Mouse (Mus musculus): Measurements from ENCODE around the gene Tns3. TPM values are rescaled to one million over a fixed set of nuclear protein-coding genes. Genes with fewer than 3 reads are reported as not detected.
A peak's percentile ranks its signal among the peaks of the same experiment; 100 is the strongest.

The Tns3 gene
- polyA plus RNA-seq, 1 experiment from 2014 or later = 58.1 TPM

- Histone ChIP-seq H3K9ac (ENCODE audit: low read length) (no peak overlapping the region), H3K4me2 (ENCODE audit: low read depth, low read length) (no peak overlapping the region), H3K4me1 (replicated peaks; ENCODE audit: control insufficient read depth, insufficient read depth, low read length) (peaks cover 22% of the 10 kb centered on the region), H3K27me3 (ENCODE audit: control insufficient read depth, insufficient read depth, low read depth, low read length) (no peaks in the 10 kb centered on the region), H3K4me3 (ENCODE audit: low read length) (no peak overlapping the region), H3K9me3 (ENCODE audit: control insufficient read depth, low read length) (no peaks in the 10 kb centered on the region), H3K27ac (ENCODE audit: low read length) (no peak overlapping the region), H3K36me3 (ENCODE audit: control insufficient read depth, insufficient read depth, low read length) (peaks cover 59% of the 10 kb centered on the region)
- WGBS = 76% methylated on average over 13 of the region's 13 CpGs
- ATAC-seq (ENCODE audit: low read depth) = no peak
Measured at GRCm38 (mm10) chr11:8444759-8445422, 219.4 kb downstream of the Tns3 start.

GRCm38 (mm10) chr11:8443539-8444292, 220.6 kb downstream of the Tns3 start:
- WGBS = 59% methylated on average over 11 of the region's 11 CpGs

GRCm38 (mm10) chr11:8440706-8441105, 223.6 kb downstream of the Tns3 start:
- H3K4me3 ChIP-seq (ENCODE audit: low read length) = no peak overlapping the region
- no peak overlapping the region for H3K4me2 ChIP-seq (ENCODE audit: low read depth, low read length)
- WGBS = 81% methylated on average over 2 of the region's 2 CpGs
- H3K27ac ChIP-seq (ENCODE audit: low read length) = no peak overlapping the region
- H3K9ac ChIP-seq (ENCODE audit: low read length) = no peak overlapping the region
- no peak for ATAC-seq (ENCODE audit: low read depth)
- no peaks in the 10 kb centered on the region for H3K9me3 ChIP-seq (ENCODE audit: control insufficient read depth, low read length)
- peaks cover 12% of the 10 kb centered on the region for H3K4me1 ChIP-seq (replicated peaks; ENCODE audit: control insufficient read depth, insufficient read depth, low read length)
- peaks cover 66% of the 10 kb centered on the region for H3K36me3 ChIP-seq (ENCODE audit: control insufficient read depth, insufficient read depth, low read length)
- no peaks in the 10 kb centered on the region for H3K27me3 ChIP-seq (ENCODE audit: control insufficient read depth, insufficient read depth, low read depth, low read length)

More at GRCm38 (mm10) chr11:8443539-8444292, 220.6 kb downstream of the Tns3 start:
- H3K4me2 ChIP-seq (ENCODE audit: low read depth, low read length) = no peak overlapping the region
- peaks cover 56% of the 10 kb centered on the region for H3K36me3 ChIP-seq (ENCODE audit: control insufficient read depth, insufficient read depth, low read length)
- peak overlapping the region; percentile 70 for H3K27ac ChIP-seq (ENCODE audit: low read length)
- no peaks in the 10 kb centered on the region for H3K27me3 ChIP-seq (ENCODE audit: control insufficient read depth, insufficient read depth, low read depth, low read length)
- H3K4me3 ChIP-seq (ENCODE audit: low read length) = no peak overlapping the region
- H3K9me3 ChIP-seq (ENCODE audit: control insufficient read depth, low read length) = no peaks in the 10 kb centered on the region
- H3K4me1 ChIP-seq (replicated peaks; ENCODE audit: control insufficient read depth, insufficient read depth, low read length) = peaks cover 22% of the 10 kb centered on the region
- ATAC-seq (ENCODE audit: low read depth) = 0 out of 2 replicates have a peak, but pooled peaks have one; percentile 23
- H3K9ac ChIP-seq (ENCODE audit: low read length) = no peak overlapping the region

- Histone ChIP-seq H3K27me3 (ENCODE audit: control insufficient read depth, insufficient read depth, low read depth, low read length) (no peaks in the 10 kb centered on the region), H3K9me3 (ENCODE audit: control insufficient read depth, low read length) (no peaks in the 10 kb centered on the region), H3K36me3 (ENCODE audit: control insufficient read depth, insufficient read depth, low read length) (peaks cover 66% of the 10 kb centered on the region), H3K4me1 (replicated peaks; ENCODE audit: control insufficient read depth, insufficient read depth, low read length) (peaks cover 7% of the 10 kb centered on the region), H3K27ac (ENCODE audit: low read length) (no peak overlapping the region), H3K4me3 (ENCODE audit: low read length) (no peak overlapping the region), H3K4me2 (ENCODE audit: low read depth, low read length) (no peak overlapping the region), H3K9ac (ENCODE audit: low read length) (no peak overlapping the region)
- ATAC-seq (ENCODE audit: low read depth) = no peak
- WGBS = 94% methylated on average over 5 of the region's 5 CpGs
Measured at GRCm38 (mm10) chr11:8440221-8440620, 224.1 kb downstream of the Tns3 start.

- H3K9me3 ChIP-seq (ENCODE audit: control insufficient read depth, low read length) = no peaks in the 10 kb centered on the region
- no peaks in the 10 kb centered on the region for H3K27me3 ChIP-seq (ENCODE audit: control insufficient read depth, insufficient read depth, low read depth, low read length)
- H3K36me3 ChIP-seq (ENCODE audit: control insufficient read depth, insufficient read depth, low read length) = peaks cover 73% of the 10 kb centered on the region
- WGBS = 81% methylated on average over 9 of the region's 9 CpGs
- no peak for ATAC-seq (ENCODE audit: low read depth)
- H3K4me3 ChIP-seq (ENCODE audit: low read length) = no peak overlapping the region
- peaks cover 4% of the 10 kb centered on the region; the same call in 1 of the 2 replicates for H3K4me1 ChIP-seq (replicated peaks; ENCODE audit: control insufficient read depth, insufficient read depth, low read length)
- no peak overlapping the region for H3K27ac ChIP-seq (ENCODE audit: low read length)
- H3K4me2 ChIP-seq (ENCODE audit: low read depth, low read length) = no peak overlapping the region
- H3K9ac ChIP-seq (ENCODE audit: low read length) = no peak overlapping the region
Measured at GRCm38 (mm10) chr11:8439035-8439434, 225.3 kb downstream of the Tns3 start.

- H3K27ac ChIP-seq (ENCODE audit: low read length) = no peak overlapping the region
- no peaks in the 10 kb centered on the region for H3K27me3 ChIP-seq (ENCODE audit: control insufficient read depth, insufficient read depth, low read depth, low read length)
- no peaks in the 10 kb centered on the region for H3K4me1 ChIP-seq (replicated peaks; ENCODE audit: control insufficient read depth, insufficient read depth, low read length)
- WGBS = 92% methylated on average over 4 of the region's 4 CpGs
- H3K36me3 ChIP-seq (ENCODE audit: control insufficient read depth, insufficient read depth, low read length) = peaks cover 74% of the 10 kb centered on the region
- no peak for ATAC-seq (ENCODE audit: low read depth)
- no peak overlapping the region for H3K9ac ChIP-seq (ENCODE audit: low read length)
- H3K9me3 ChIP-seq (ENCODE audit: control insufficient read depth, low read length) = no peaks in the 10 kb centered on the region
- no peak overlapping the region for H3K4me2 ChIP-seq (ENCODE audit: low read depth, low read length)
- H3K4me3 ChIP-seq (ENCODE audit: low read length) = no peak overlapping the region
Measured at GRCm38 (mm10) chr11:8438269-8438668, 226.1 kb downstream of the Tns3 start.

GRCm38 (mm10) chr11:8435101-8435500, 229.2 kb downstream of the Tns3 start:
- WGBS = 96% methylated on average over 6 of the region's 6 CpGs
- Histone ChIP-seq H3K27ac (ENCODE audit: low read length) (no peak overlapping the region), H3K9me3 (ENCODE audit: control insufficient read depth, low read length) (no peaks in the 10 kb centered on the region), H3K4me1 (replicated peaks; ENCODE audit: control insufficient read depth, insufficient read depth, low read length) (no peaks in the 10 kb centered on the region), H3K36me3 (ENCODE audit: control insufficient read depth, insufficient read depth, low read length) (peaks cover 81% of the 10 kb centered on the region), H3K4me2 (ENCODE audit: low read depth, low read length) (no peak overlapping the region), H3K4me3 (ENCODE audit: low read length) (no peak overlapping the region), H3K27me3 (ENCODE audit: control insufficient read depth, insufficient read depth, low read depth, low read length) (no peaks in the 10 kb centered on the region), H3K9ac (ENCODE audit: low read length) (no peak overlapping the region)
- no peak for ATAC-seq (ENCODE audit: low read depth)

GRCm38 (mm10) chr11:8434366-8434765, 230.0 kb downstream of the Tns3 start:
- 69% methylated on average over 6 of the region's 6 CpGs for WGBS
- no peaks in the 10 kb centered on the region for H3K27me3 ChIP-seq (ENCODE audit: control insufficient read depth, insufficient read depth, low read depth, low read length)
- no peak overlapping the region for H3K4me3 ChIP-seq (ENCODE audit: low read length)
- H3K27ac ChIP-seq (ENCODE audit: low read length) = no peak overlapping the region
- H3K4me2 ChIP-seq (ENCODE audit: low read depth, low read length) = no peak overlapping the region
- no peaks in the 10 kb centered on the region for H3K9me3 ChIP-seq (ENCODE audit: control insufficient read depth, low read length)
- H3K36me3 ChIP-seq (ENCODE audit: control insufficient read depth, insufficient read depth, low read length) = peaks cover 82% of the 10 kb centered on the region
- H3K9ac ChIP-seq (ENCODE audit: low read length) = no peak overlapping the region
- ATAC-seq (ENCODE audit: low read depth) = no peak
- no peaks in the 10 kb centered on the region for H3K4me1 ChIP-seq (replicated peaks; ENCODE audit: control insufficient read depth, insufficient read depth, low read length)

- Histone ChIP-seq H3K4me1 (replicated peaks; ENCODE audit: control insufficient read depth, insufficient read depth, low read length) (no peaks in the 10 kb centered on the region), H3K27ac (ENCODE audit: low read length) (no peak overlapping the region), H3K27me3 (ENCODE audit: control insufficient read depth, insufficient read depth, low read depth, low read length) (no peaks in the 10 kb centered on the region), H3K9ac (ENCODE audit: low read length) (no peak overlapping the region), H3K36me3 (ENCODE audit: control insufficient read depth, insufficient read depth, low read length) (peaks cover 79% of the 10 kb centered on the region), H3K4me3 (ENCODE audit: low read length) (no peak overlapping the region), H3K4me2 (ENCODE audit: low read depth, low read length) (no peak overlapping the region), H3K9me3 (ENCODE audit: control insufficient read depth, low read length) (no peaks in the 10 kb centered on the region)
- 85% methylated on average over 9 of the region's 9 CpGs for WGBS
- ATAC-seq (ENCODE audit: low read depth) = no peak
Measured at GRCm38 (mm10) chr11:8433443-8433842, 230.9 kb downstream of the Tns3 start.
